Mouse (Mus musculus) activated CD4-positive, CD25-positive, alpha-beta regulatory T cell, adult 4 months (primary cell): Measurements from ENCODE around the gene Lrrc23. TPM values are rescaled to one million over a fixed set of nuclear protein-coding genes. Genes with fewer than 3 reads are reported as not detected.

Source experiments
- ATAC-seq: one replicate; pipeline ENCODE4 v1.8.0; 2017
- polyA plus RNA-seq, 2 experiments: library from polyadenylated mRNA; unstranded; fragments of 100-300 nt; shearing (Covaris generic); gene quantifications; one replicate each; pipeline ENCODE4 v1.2.1; 2017

Gene Lrrc23
- polyA plus RNA-seq, 2 experiments from 2014 or later, result 0.61 to 0.73 TPM

GRCm38 (mm10) chr6:124767536-124767919, 12.0 kb downstream of the Lrrc23 start:
- no peak for ATAC-seq

- ATAC-seq, result no peak
Measured at GRCm38 (mm10) chr6:124765951-124766350, 13.6 kb downstream of the Lrrc23 start.

GRCm38 (mm10) chr6:124759259-124759658, 20.3 kb downstream of the Lrrc23 start:
- peak; percentile 61 for ATAC-seq

GRCm38 (mm10) chr6:124758849-124759232, 20.7 kb downstream of the Lrrc23 start:
- no peak for ATAC-seq

GRCm38 (mm10) chr6:124757909-124758848, 21.3 kb downstream of the Lrrc23 start:
- ATAC-seq, result no peak

- ATAC-seq, result no peak
Measured at GRCm38 (mm10) chr6:124757351-124757880, 22.1 kb downstream of the Lrrc23 start.

- peak; percentile 25 for ATAC-seq
Measured at GRCm38 (mm10) chr6:124756652-124757350, 22.7 kb downstream of the Lrrc23 start.

GRCm38 (mm10) chr6:124755831-124756595, 23.5 kb downstream of the Lrrc23 start, which contains the start of the genes Gm45234 and Atn1:
TSS of gene Gm45234 (minus strand) at chr6:124756021.
TSS of gene Atn1 (minus strand) at chr6:124756524.
- ATAC-seq, result peak; percentile 33

- ATAC-seq, result no peak
Measured at GRCm38 (mm10) chr6:124755306-124755705, 24.2 kb downstream of the Lrrc23 start.

GRCm38 (mm10) chr6:124753861-124754260, 25.7 kb downstream of the Lrrc23 start:
- no peak for ATAC-seq

GRCm38 (mm10) chr6:124750405-124750804, 29.1 kb downstream of the Lrrc23 start:
- peak; percentile 67 for ATAC-seq

- no peak for ATAC-seq
Measured at GRCm38 (mm10) chr6:124746654-124747632, 32.6 kb downstream of the Lrrc23 start.

- ATAC-seq, result no peak
Measured at GRCm38 (mm10) chr6:124746296-124746605, 33.3 kb downstream of the Lrrc23 start.

GRCm38 (mm10) chr6:124745490-124746295, 33.8 kb downstream of the Lrrc23 start:
- ATAC-seq, result peak; percentile 55

GRCm38 (mm10) chr6:124744755-124745321, 34.7 kb downstream of the Lrrc23 start:
- ATAC-seq, result no peak

GRCm38 (mm10) chr6:124743647-124744046, 35.9 kb downstream of the Lrrc23 start:
- ATAC-seq, result no peak

- ATAC-seq, result no peak
Measured at GRCm38 (mm10) chr6:124742839-124743514, 36.5 kb downstream of the Lrrc23 start.

GRCm38 (mm10) chr6:124741842-124742241, 37.7 kb downstream of the Lrrc23 start:
- no peak for ATAC-seq
